Mouse (Mus musculus): Measurements from ENCODE around the gene Gnb3.
"Not testable (repeated sequence)": the region's sequence is repeated elsewhere in the genome, so short reads cannot be mapped to it uniquely, and the experiment has no call there.

DNA sequence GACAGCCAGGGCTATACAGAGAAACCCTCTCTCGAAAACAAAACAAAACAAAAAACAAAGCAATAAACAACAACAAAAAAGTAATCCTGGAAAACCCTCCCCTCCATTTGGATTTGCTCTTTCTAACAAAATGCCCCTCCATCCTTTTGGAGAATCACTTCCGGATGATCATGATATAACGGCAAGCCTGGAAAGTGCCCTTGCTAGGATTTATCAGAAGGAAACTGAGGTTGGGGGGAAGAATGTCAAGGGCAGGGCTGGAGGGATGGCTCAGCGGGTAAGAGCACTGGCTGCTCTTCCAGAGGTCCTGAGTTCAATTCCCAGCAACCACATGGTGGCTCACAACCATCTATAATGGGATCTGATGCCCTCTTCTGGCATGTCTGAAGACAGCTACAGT, 36.4 kb downstream of the Gnb3 start:
- TF ChIP-seq MXI1 (IDR thresholded peaks at IDR 0.05; ENCODE audit: low read depth, low read length); NELFE (IDR thresholded peaks at IDR 0.05; ENCODE audit: low read depth, low read length); CTCF (conservative IDR thresholded peaks at IDR 0.05 in 1 of 2, IDR thresholded peaks at IDR 0.05 in 1 of 2; ENCODE audit: low read depth in 2 of 2, low read length in 2 of 2); ZMIZ1 (IDR thresholded peaks at IDR 0.05; ENCODE audit: low read depth, low read length); POLR2A (IDR thresholded peaks at IDR 0.05; ENCODE audit: low read depth, low read length); IRF4 (IDR thresholded peaks at IDR 0.05; ENCODE audit: low read depth, low read length); MAFK (IDR thresholded peaks at IDR 0.05; ENCODE audit: insufficient replicate concordance, low read length); EP300 (IDR thresholded peaks at IDR 0.05; ENCODE audit: low read length); SMC3 (IDR thresholded peaks at IDR 0.05; ENCODE audit: low read depth, low read length); GABPA (IDR thresholded peaks at IDR 0.05; ENCODE audit: insufficient replicate concordance, low read depth, low read length); HCFC1 (IDR thresholded peaks at IDR 0.05; ENCODE audit: low read depth, low read length); MEF2A (IDR thresholded peaks at IDR 0.05; ENCODE audit: borderline replicate concordance, low read depth, low read length); E2F4 (IDR thresholded peaks at IDR 0.05; ENCODE audit: insufficient replicate concordance, low read depth, low read length): not testable (repeated sequence)

Data from CH12.LX (cell line).